In genomic region chr3:27506886-27507285, GRCm38 (mm10) we compare ENCODE assay signal across 21 mouse cellular contexts.
DNase-seq lines count a peak whose midpoint lies in the region; TF ChIP-seq lines count a peak whose summit lies in the region.
"Had no signal": no experiment of that assay in that cellular context is flagged by ENCODE, and none has a peak within 500 bp of the region (broad histone marks: within the 10 kb centered on the region; RNA-seq: fewer than 3 reads in every experiment).

No protein-coding gene starts in this region.

- peak overlapping the region; percentile 26 for H3K27ac ChIP-seq in heart, adult 2 months

- no peaks in the 10 kb centered on the region for H3K79me2 ChIP-seq in heart, adult 2 months (replicated peaks; ENCODE audit: control insufficient read depth, insufficient read depth, low read length)

- no peaks in the 10 kb centered on the region; the same call in none of the 2 replicates for H3K36me3 ChIP-seq in heart, adult 2 months (ENCODE audit: control insufficient read depth, insufficient read depth, low read length)
- H3K36me3 ChIP-seq: G1E had no signal

- H3K27me3 ChIP-seq in heart, adult 2 months (ENCODE audit: control insufficient read depth, insufficient read depth, low read length), result no peaks in the 10 kb centered on the region
- H3K27me3 ChIP-seq: CH12.LX, Patski had no signal

- TF ChIP-seq POLR2A in heart, adult 2 months (IDR thresholded peaks at IDR 0.05; ENCODE audit: insufficient read depth, low read depth, low read length), result no peak
- TF ChIP-seq POLR2A in lung, adult 2 months (IDR thresholded peaks at IDR 0.05; ENCODE audit: borderline replicate concordance, extremely low read depth, low read depth, low read length), result no peak

- no peak overlapping the region for H3K4me3 ChIP-seq in heart, adult 2 months
- no peak overlapping the region for H3K4me3 ChIP-seq in lung, adult 2 months (replicated peaks; ENCODE audit: extremely low read depth, low read depth, low read length)

- no peak for TF ChIP-seq EP300 in heart, adult 2 months (IDR thresholded peaks at IDR 0.05; ENCODE audit: insufficient read depth, low read depth, low read length)

- no peak for TF ChIP-seq CTCF in heart, adult 2 months (IDR thresholded peaks at IDR 0.05)
- TF ChIP-seq CTCF in lung, adult 2 months (IDR thresholded peaks at IDR 0.05; ENCODE audit: insufficient read depth, low read length), result no peak

- intact Hi-C loops in heart, adult 2 months (cut with DNase I), result no loop called here

- H3K4me1 ChIP-seq in heart, adult 2 months (ENCODE audit: control insufficient read depth, insufficient read depth, low read length), result peaks cover 14% of the 10 kb centered on the region; the same call in 1 of the 2 replicates
- no peaks in the 10 kb centered on the region for H3K4me1 ChIP-seq in lung, adult 2 months (ENCODE audit: control insufficient read depth, insufficient read depth, low read length)

- 88% methylated on average over 3 of the region's 3 CpGs for WGBS in heart, adult 2 months
- 86% methylated on average over 3 of the region's 3 CpGs for WGBS in lung, adult 2 months

- H3K9ac ChIP-seq in heart, adult 2 months (ENCODE audit: low read depth, low read length), result no peak overlapping the region

- no peak for DNase-seq in heart, adult 2 months
- DNase-seq in heart, postnatal 4 days, result no peak
- DNase-seq in R1 (ENCODE audit: low read depth, low spot score) (peak; percentile 57), ZHBTc4 (ENCODE audit: low read depth, low spot score) (peak; percentile 58)
- no peak for DNase-seq in lung, adult 2 months
- no peak for DNase-seq in cerebellum, adult 18-20 months
- DNase-seq: adrenal gland, adult 2 months; adrenal gland, adult 8-10 months; adrenal gland, postnatal 10 days; adrenal gland, postnatal 14 days; adrenal gland, postnatal 25 days; adrenal gland, postnatal 36 days; B cell, adult 2 months; cerebellum, adult 11 months; cerebellum, adult 11-12 months; cerebellum, adult 2 months; cerebellum, adult 8-10 months; cerebellum, adult 9-10 months had no signal

Comparison
In these comparisons a context has a peak if more than half of its experiments do, and no peak if none do; other contexts are left out.
1. DNase-seq: peak in R1 (single experiment) and ZHBTc4 (single experiment); none in heart, adult 2 months (0 of 2), heart, postnatal 4 days (single experiment), lung, adult 2 months (single experiment) and cerebellum, adult 18-20 months (0 of 2).